Mouse (Mus musculus) monocyte, adult 2 months (primary cell): Measurements from ENCODE around the gene Apeh.
"Not testable (repeated sequence)": the region's sequence is repeated elsewhere in the genome, so short reads cannot be mapped to it uniquely, and the experiment has no call there.

Experiments
- DNase-seq, 2 experiments: peaks; one replicate each; pipeline ENCODE4 v3.0.0; 2022; ENCODE audit warnings: low spot score in 2 of 2, low read depth in 1 of 2

Apeh gene

GRCm38 (mm10) chr9:108094184-108094941 lies at the start of gene Apeh:
Gene Apeh (minus strand): TSS chr9:108094606.
- DNase-seq = peak; percentile 87 to 93

- DNase-seq = no peak
Measured at GRCm38 (mm10) chr9:108143470-108143869, 49.1 kb upstream of the Apeh start.

GRCm38 (mm10) chr9:108141387-108141786 lies 47.0 kb upstream of the Apeh start:
- no peak for DNase-seq

- no peak for DNase-seq
Measured at GRCm38 (mm10) chr9:108139963-108140695, 45.7 kb upstream of the Apeh start.

- DNase-seq = no peak
Measured at GRCm38 (mm10) chr9:108139169-108139962, 45.0 kb upstream of the Apeh start.

- DNase-seq = no peak
Measured at GRCm38 (mm10) chr9:108138118-108138517, 43.7 kb upstream of the Apeh start.

- DNase-seq = no peak
Measured at GRCm38 (mm10) chr9:108137523-108137922, 43.1 kb upstream of the Apeh start.

GRCm38 (mm10) chr9:108136930-108137462 lies 42.6 kb upstream of the Apeh start:
- DNase-seq = no peak

GRCm38 (mm10) chr9:108136225-108136624 lies 41.8 kb upstream of the Apeh start:
- DNase-seq = no peak

- DNase-seq = not testable (repeated sequence)
Measured at GRCm38 (mm10) chr9:108135679-108136078, 41.3 kb upstream of the Apeh start.

- DNase-seq = no peak
Measured at GRCm38 (mm10) chr9:108133478-108133877, 39.1 kb upstream of the Apeh start.

GRCm38 (mm10) chr9:108132373-108132772 lies 38.0 kb upstream of the Apeh start:
- no peak for DNase-seq

GRCm38 (mm10) chr9:108131502-108131901 lies 37.1 kb upstream of the Apeh start:
- DNase-seq = no peak

GRCm38 (mm10) chr9:108129042-108129948 lies 34.9 kb upstream of the Apeh start:
- DNase-seq = no peak

- no peak for DNase-seq
Measured at GRCm38 (mm10) chr9:108128248-108128647, 33.8 kb upstream of the Apeh start.

- DNase-seq = no peak
Measured at GRCm38 (mm10) chr9:108126436-108127180, 32.2 kb upstream of the Apeh start.

- no peak for DNase-seq
Measured at GRCm38 (mm10) chr9:108125731-108126130, 31.3 kb upstream of the Apeh start.

GRCm38 (mm10) chr9:108123916-108124315 lies 29.5 kb upstream of the Apeh start:
- DNase-seq = no peak

- no peak for DNase-seq
Measured at GRCm38 (mm10) chr9:108121170-108121969, 27.0 kb upstream of the Apeh start.
